Mouse (Mus musculus) cerebellum, postnatal 4 days (tissue): Measurements from ENCODE around the gene Spz1.
"Not testable (repeated sequence)": the region's sequence is repeated elsewhere in the genome, so short reads cannot be mapped to it uniquely, and the experiment has no call there.

Experiments used
- DNase-seq, 2 experiments: peaks; one replicate each; pipeline ENCODE4 v3.0.0; 2022; ENCODE audit warnings: low spot score in 2 of 2, mixed read lengths in 1 of 2

Spz1 gene

GRCm38 (mm10) chr13:92576072-92576471, at the start of gene Spz1:
TSS of gene Spz1 (minus strand) at chr13:92576172.
- DNase-seq, result no peak

GRCm38 (mm10) chr13:92616459-92616858, 40.5 kb upstream of the Spz1 start:
- DNase-seq, result no peak

GRCm38 (mm10) chr13:92615201-92615600, 39.2 kb upstream of the Spz1 start:
- no peak for DNase-seq

- no peak for DNase-seq
These were observed 37.1 kb upstream of the Spz1 start for GRCm38 (mm10) chr13:92613094-92613493.

GRCm38 (mm10) chr13:92611917-92612316, 35.9 kb upstream of the Spz1 start:
- DNase-seq, result no peak

GRCm38 (mm10) chr13:92611254-92611784, 35.3 kb upstream of the Spz1 start:
- no peak for DNase-seq

- DNase-seq, result peak; percentile 94 to 98
These were observed 34.6 kb upstream of the Spz1 start, which contains the start of gene Serinc5 for GRCm38 (mm10) chr13:92610311-92611221. TSS of gene Serinc5 (plus strand) at chr13:92611091.

GRCm38 (mm10) chr13:92609486-92610310, 33.7 kb upstream of the Spz1 start:
- no peak for DNase-seq

GRCm38 (mm10) chr13:92605306-92605705, 29.3 kb upstream of the Spz1 start:
- not testable (repeated sequence) for DNase-seq

GRCm38 (mm10) chr13:92595424-92595823, 19.5 kb upstream of the Spz1 start:
- no peak for DNase-seq

GRCm38 (mm10) chr13:92594907-92595306, 18.9 kb upstream of the Spz1 start:
- no peak for DNase-seq

- no peak for DNase-seq
These were observed 18.5 kb upstream of the Spz1 start for GRCm38 (mm10) chr13:92594481-92594880.

GRCm38 (mm10) chr13:92593731-92594396, 17.9 kb upstream of the Spz1 start:
- DNase-seq, result no peak

GRCm38 (mm10) chr13:92592786-92593635, 17.0 kb upstream of the Spz1 start:
- DNase-seq, result peak in 1 of 2 experiments; percentile 10

GRCm38 (mm10) chr13:92592268-92592785, 16.4 kb upstream of the Spz1 start:
- no peak for DNase-seq

- DNase-seq, result no peak
These were observed 15.3 kb upstream of the Spz1 start for GRCm38 (mm10) chr13:92591225-92591624.

- DNase-seq, result no peak
These were observed 13.3 kb upstream of the Spz1 start for GRCm38 (mm10) chr13:92589255-92589654.

GRCm38 (mm10) chr13:92588704-92589103, 12.7 kb upstream of the Spz1 start:
- DNase-seq, result no peak

GRCm38 (mm10) chr13:92584094-92584717, 8.2 kb upstream of the Spz1 start:
- DNase-seq, result no peak
